Mouse (Mus musculus): ENCODE data around the gene Lmod2. TPM values are rescaled to one million over a fixed set of nuclear protein-coding genes. Genes with fewer than 3 reads are reported as not detected.

Gene Lmod2
- polyA plus RNA-seq (2017; shearing (Covaris generic)) = not detected

GRCm38 (mm10) chr6:24597500-24597899 lies at the start of gene Lmod2:
Gene Lmod2, plus strand, starts transcription at chr6:24597762.

Other genes with a start within 250 kb of the Lmod2 start
- not detected for gene Iqub, start 82.7 kb upstream of the Lmod2 start, polyA plus RNA-seq (2017; shearing (Covaris generic))
- 91.5 TPM for gene Ndufa5, start 69.7 kb upstream of the Lmod2 start, polyA plus RNA-seq (2017; shearing (Covaris generic))
- 0.15 TPM for gene Asb15, start 69.6 kb upstream of the Lmod2 start, polyA plus RNA-seq (2017; shearing (Covaris generic))
- 41.5 TPM for gene Wasl, start 67.2 kb downstream of the Lmod2 start, polyA plus RNA-seq (2017; shearing (Covaris generic))
- gene Hyal6, start 135.5 kb downstream of the Lmod2 start, polyA plus RNA-seq (2017; shearing (Covaris generic)) = 0.10 TPM
- gene Hyal4, start 150.6 kb downstream of the Lmod2 start, polyA plus RNA-seq (2017; shearing (Covaris generic)) = not detected
- not detected for gene Spam1, start 193.4 kb downstream of the Lmod2 start, polyA plus RNA-seq (2017; shearing (Covaris generic))

Data from naive thymus-derived CD4-positive, alpha-beta T cell, adult 5 months (primary cell).